9 mouse cellular contexts compared by ENCODE assay signal in genomic region chr7:45237747-45238699, GRCm38 (mm10). TPM values are rescaled to one million over a fixed set of nuclear protein-coding genes. Genes with fewer than 3 reads are reported as not detected.
A peak's percentile ranks its signal among the peaks of the same experiment; 100 is the strongest.
DNase-seq lines count a peak whose midpoint lies in the region; ATAC-seq and TF ChIP-seq lines count a peak whose summit lies in the region.
"Had no signal": no experiment of that assay in that cellular context is flagged by ENCODE, and none has a peak within 500 bp of the region (broad histone marks: within the 10 kb centered on the region; RNA-seq: fewer than 3 reads in every experiment).

No protein-coding gene starts in this region.

- peaks cover 50% of the 10 kb centered on the region for H3K4me1 ChIP-seq in kidney, embryonic 15.5 days
- peaks cover 55% of the 10 kb centered on the region for H3K4me1 ChIP-seq in G1E (ENCODE audit: insufficient read depth, low read depth, low read length)
- H3K4me1 ChIP-seq in intestine, postnatal 0 days (replicated peaks; ENCODE audit: control insufficient read depth, insufficient read depth, low read length) = peaks cover 8% of the 10 kb centered on the region
- H3K4me1 ChIP-seq in olfactory bulb, adult 2 months (ENCODE audit: control insufficient read depth, insufficient read depth, low read length) = peaks cover 15% of the 10 kb centered on the region
- peaks cover 34% of the 10 kb centered on the region for H3K4me1 ChIP-seq in midbrain, embryonic 11.5 days (ENCODE audit: control insufficient read depth, insufficient read depth, low read length)
- peaks cover 33% of the 10 kb centered on the region for H3K4me1 ChIP-seq in kidney, embryonic 16.5 days (ENCODE audit: insufficient read depth, low read length)

- TF ChIP-seq CTCF in G1E (IDR thresholded peaks at IDR 0.05; ENCODE audit: low read depth, low read length) = no peak
- TF ChIP-seq CTCF in intestine, postnatal 0 days (IDR thresholded peaks at IDR 0.05; ENCODE audit: low read depth) = no peak
- TF ChIP-seq CTCF in olfactory bulb, adult 2 months (IDR thresholded peaks at IDR 0.05; ENCODE audit: insufficient read depth, low read depth, low read length) = no peak

- H3K4me2 ChIP-seq in kidney, embryonic 15.5 days = peak overlapping the region; percentile 9; the same call in 1 of the 2 replicates
- H3K4me2 ChIP-seq in intestine, postnatal 0 days (replicated peaks; ENCODE audit: low read depth) = peak overlapping the region; percentile 37; the same call in 1 of the 2 replicates
- H3K4me2 ChIP-seq in midbrain, embryonic 11.5 days = no peak overlapping the region
- no peak overlapping the region for H3K4me2 ChIP-seq in kidney, embryonic 16.5 days (replicated peaks; ENCODE audit: low read depth, low read length)
- H3K4me2 ChIP-seq: midbrain, embryonic 12.5 days had no signal

- H3K4me3 ChIP-seq in kidney, embryonic 15.5 days (replicated peaks) = no peak overlapping the region
- peak overlapping the region; percentile 73 for H3K4me3 ChIP-seq in G1E (ENCODE audit: low read depth, low read length)
- H3K4me3 ChIP-seq in intestine, postnatal 0 days (ENCODE audit: low read depth, low read length) = 0 out of 2 replicates have a peak overlapping the region, but pooled peaks have one; percentile 3
- H3K4me3 ChIP-seq in olfactory bulb, adult 2 months (ENCODE audit: insufficient read depth, low read depth, low read length) = peak overlapping the region; percentile 7; the same call in 1 of the 2 replicates
- no peak overlapping the region for H3K4me3 ChIP-seq in midbrain, embryonic 11.5 days (ENCODE audit: low read depth, low read length)
- no peak overlapping the region for H3K4me3 ChIP-seq in kidney, embryonic 16.5 days (ENCODE audit: low read length)
- H3K4me3 ChIP-seq: midbrain, embryonic 12.5 days had no signal

- DNase-seq in kidney, adult 18-20 months = no peak
- no peak for DNase-seq in G1E (ENCODE audit: low spot score)
- DNase-seq in midbrain, embryonic 11.5 days (ENCODE audit: low spot score, missing footprints) = no peak
- DNase-seq in kidney, adult 8-10 months = no peak

- H3K9ac ChIP-seq in kidney, embryonic 15.5 days = no peak overlapping the region
- no peak overlapping the region for H3K9ac ChIP-seq in intestine, postnatal 0 days (ENCODE audit: low read depth, low read length)
- H3K9ac ChIP-seq in midbrain, embryonic 11.5 days (ENCODE audit: low read length) = no peak overlapping the region
- H3K9ac ChIP-seq in kidney, embryonic 16.5 days (replicated peaks; ENCODE audit: low read length) = no peak overlapping the region
- H3K9ac ChIP-seq: midbrain, embryonic 12.5 days had no signal

- peaks cover 8% of the 10 kb centered on the region for H3K36me3 ChIP-seq in kidney, embryonic 15.5 days
- H3K36me3 ChIP-seq in G1E (replicated peaks) = peaks cover 44% of the 10 kb centered on the region
- H3K36me3 ChIP-seq in intestine, postnatal 0 days (ENCODE audit: control insufficient read depth, insufficient read depth) = peaks cover 3% of the 10 kb centered on the region; the same call in 1 of the 2 replicates
- peaks cover under 1% of the 10 kb centered on the region; the same call in 1 of the 2 replicates for H3K36me3 ChIP-seq in midbrain, embryonic 11.5 days (ENCODE audit: control insufficient read depth, insufficient read depth, low read length)
- peaks cover 1% of the 10 kb centered on the region; the same call in 1 of the 2 replicates for H3K36me3 ChIP-seq in kidney, embryonic 16.5 days (ENCODE audit: insufficient read depth, low read length)

- 77% methylated on average over 17 of the region's 17 CpGs for WGBS in kidney, embryonic 15.5 days
- 81% methylated on average over 17 of the region's 17 CpGs for WGBS in intestine, postnatal 0 days
- 81% methylated on average over 17 of the region's 17 CpGs for WGBS in olfactory bulb, adult 2 months
- WGBS in midbrain, embryonic 11.5 days = 74% methylated on average over 17 of the region's 17 CpGs
- WGBS in kidney, embryonic 16.5 days = 77% methylated on average over 17 of the region's 17 CpGs

- no peak for TF ChIP-seq POLR2A in olfactory bulb, adult 2 months (IDR thresholded peaks at IDR 0.05; ENCODE audit: insufficient read depth, low read depth, low read length)

- no peak for ATAC-seq in kidney, embryonic 15.5 days (replicated peaks; ENCODE audit: low FRiP score)
- ATAC-seq in G1E (ENCODE audit: extremely low read depth, insufficient number of reproducible peaks, low FRiP score, poor library complexity, severe bottlenecking) = no peak
- ATAC-seq in intestine, postnatal 0 days = no peak
- no peak for ATAC-seq in midbrain, embryonic 11.5 days (ENCODE audit: low FRiP score)
- ATAC-seq in kidney, embryonic 16.5 days (ENCODE audit: low FRiP score, low TSS enrichment) = no peak

- H3K27me3 ChIP-seq in kidney, embryonic 15.5 days = peaks cover 26% of the 10 kb centered on the region
- H3K27me3 ChIP-seq in G1E (ENCODE audit: insufficient read depth, low read length) = peaks cover 9% of the 10 kb centered on the region; the same call in 1 of the 2 replicates
- no peaks in the 10 kb centered on the region for H3K27me3 ChIP-seq in intestine, postnatal 0 days (replicated peaks; ENCODE audit: control insufficient read depth, insufficient read depth, low read length)
- peaks cover 23% of the 10 kb centered on the region for H3K27me3 ChIP-seq in midbrain, embryonic 11.5 days (ENCODE audit: control insufficient read depth, insufficient read depth, low read length)
- 0 out of 2 replicates have a peak, but pooled peaks cover 3% of the 10 kb centered on the region for H3K27me3 ChIP-seq in kidney, embryonic 16.5 days (ENCODE audit: insufficient read depth, low read length)

- no peaks in the 10 kb centered on the region for H3K9me3 ChIP-seq in kidney, embryonic 15.5 days (replicated peaks)
- no peaks in the 10 kb centered on the region for H3K9me3 ChIP-seq in G1E (replicated peaks)
- no peaks in the 10 kb centered on the region for H3K9me3 ChIP-seq in intestine, postnatal 0 days (ENCODE audit: control insufficient read depth)
- H3K9me3 ChIP-seq in midbrain, embryonic 11.5 days (ENCODE audit: control insufficient read depth, low read length) = no peaks in the 10 kb centered on the region
- H3K9me3 ChIP-seq in kidney, embryonic 16.5 days (ENCODE audit: low read length) = no peaks in the 10 kb centered on the region
- H3K9me3 ChIP-seq: midbrain, embryonic 12.5 days had no signal

- no peak overlapping the region for H3K27ac ChIP-seq in kidney, embryonic 15.5 days
- H3K27ac ChIP-seq in intestine, postnatal 0 days (ENCODE audit: low read depth, low read length) = no peak overlapping the region
- no peak overlapping the region for H3K27ac ChIP-seq in olfactory bulb, adult 2 months (ENCODE audit: insufficient read depth, low read depth, low read length)
- H3K27ac ChIP-seq in midbrain, embryonic 11.5 days (ENCODE audit: low read depth, low read length) = no peak overlapping the region
- no peak overlapping the region for H3K27ac ChIP-seq in kidney, embryonic 16.5 days (ENCODE audit: low read length)
- H3K27ac ChIP-seq: midbrain, embryonic 12.5 days had no signal

RNA-seq across cellular contexts. Expression of gene Cd37, which starts 0.9 kb away (rescaled TPM):
- 1.2 and 2.4 TPM in 2 replicates for polyA plus RNA-seq in kidney, embryonic 15.5 days (2015; fragmentation: Nextera tagmentation; extraction: Ambion mirVana)
- 167 and 172 TPM in 2 replicates for total RNA-seq in G1E (2014; fragmentation: Nextera tagmentation)
- total RNA-seq in G1E (2017) = 47.3 and 48.7 TPM in 2 replicates
- polyA plus RNA-seq in G1E (2012) = 51.2 and 75.3 TPM in 2 replicates
- polyA plus RNA-seq in intestine, postnatal 0 days (2015; fragmentation: Nextera tagmentation; extraction: Ambion mirVana) = 1.6 and 2.3 TPM in 2 replicates
- polyA plus RNA-seq in olfactory bulb, adult 2 months (2012; ENCODE audit: insufficient read depth, insufficient read length, low replicate concordance, missing spikeins) = not detected in 2 replicates
- 0.81 and 0.97 TPM in 2 replicates for polyA plus RNA-seq in midbrain, embryonic 11.5 days (2014; fragmentation: Nextera tagmentation; extraction: Ambion mirVana)
- 1.0 and 1.1 TPM in 2 replicates for polyA plus RNA-seq in kidney, embryonic 16.5 days (2015; fragmentation: Nextera tagmentation; extraction: Ambion mirVana)

RNA-seq across cellular contexts. Expression of gene Slc6a16, which starts 2.9 kb away (rescaled TPM):
- 0.10 and 0.23 TPM in 2 replicates for polyA plus RNA-seq in kidney, embryonic 15.5 days (2015; fragmentation: Nextera tagmentation; extraction: Ambion mirVana)
- total RNA-seq in G1E (2014; fragmentation: Nextera tagmentation) = not detected in 2 replicates
- 0.12 and 0.27 TPM in 2 replicates for total RNA-seq in G1E (2017)
- polyA plus RNA-seq in G1E (2012) = not detected in 2 replicates
- not detected in 2 replicates for polyA plus RNA-seq in intestine, postnatal 0 days (2015; fragmentation: Nextera tagmentation; extraction: Ambion mirVana)
- polyA plus RNA-seq in olfactory bulb, adult 2 months (2012; ENCODE audit: insufficient read depth, insufficient read length, low replicate concordance, missing spikeins) = not detected in 2 replicates
- polyA plus RNA-seq in midbrain, embryonic 11.5 days (2014; fragmentation: Nextera tagmentation; extraction: Ambion mirVana) = not detected in 2 replicates
- polyA plus RNA-seq in kidney, embryonic 16.5 days (2015; fragmentation: Nextera tagmentation; extraction: Ambion mirVana) = 0.28 and 0.30 TPM in 2 replicates

RNA-seq across cellular contexts. Expression of gene Tead2, which starts 22.5 kb away (rescaled TPM):
- 196 and 207 TPM in 2 replicates for polyA plus RNA-seq in kidney, embryonic 15.5 days (2015; fragmentation: Nextera tagmentation; extraction: Ambion mirVana)
- total RNA-seq in G1E (2014; fragmentation: Nextera tagmentation) (not detected in 2 replicates), G1E (2017) (0.38 TPM in 1 of 2 replicates, not detected in the other)
- not detected in 2 replicates for polyA plus RNA-seq in G1E (2012)
- 18.7 and 20.8 TPM in 2 replicates for polyA plus RNA-seq in intestine, postnatal 0 days (2015; fragmentation: Nextera tagmentation; extraction: Ambion mirVana)
- polyA plus RNA-seq in olfactory bulb, adult 2 months (2012; ENCODE audit: insufficient read depth, insufficient read length, low replicate concordance, missing spikeins) = not detected in 2 replicates
- 241 and 253 TPM in 2 replicates for polyA plus RNA-seq in midbrain, embryonic 11.5 days (2014; fragmentation: Nextera tagmentation; extraction: Ambion mirVana)
- polyA plus RNA-seq in kidney, embryonic 16.5 days (2015; fragmentation: Nextera tagmentation; extraction: Ambion mirVana) = 195 and 203 TPM in 2 replicates

RNA-seq across cellular contexts. Expression of gene Dkkl1, which starts 26.1 kb away (rescaled TPM):
- 0.97 and 1.4 TPM in 2 replicates for polyA plus RNA-seq in kidney, embryonic 15.5 days (2015; fragmentation: Nextera tagmentation; extraction: Ambion mirVana)
- total RNA-seq in G1E (2014; fragmentation: Nextera tagmentation) = not detected in 2 replicates
- 0.11 TPM in 1 of 2 replicates, not detected in the other for total RNA-seq in G1E (2017)
- not detected in 2 replicates for polyA plus RNA-seq in G1E (2012)
- 0.47 and 0.55 TPM in 2 replicates for polyA plus RNA-seq in intestine, postnatal 0 days (2015; fragmentation: Nextera tagmentation; extraction: Ambion mirVana)
- polyA plus RNA-seq in olfactory bulb, adult 2 months (2012; ENCODE audit: insufficient read depth, insufficient read length, low replicate concordance, missing spikeins) = not detected in 2 replicates
- 0.81 and 1.2 TPM in 2 replicates for polyA plus RNA-seq in midbrain, embryonic 11.5 days (2014; fragmentation: Nextera tagmentation; extraction: Ambion mirVana)
- polyA plus RNA-seq in kidney, embryonic 16.5 days (2015; fragmentation: Nextera tagmentation; extraction: Ambion mirVana) = 0.78 TPM in 1 of 2 replicates, not detected in the other

RNA-seq across cellular contexts. Expression of gene Ccdc155, which starts 33.3 kb away (rescaled TPM):
- polyA plus RNA-seq in kidney, embryonic 15.5 days (2015; fragmentation: Nextera tagmentation; extraction: Ambion mirVana) = 0.78 and 1.1 TPM in 2 replicates
- not detected in 2 replicates for total RNA-seq in G1E (2014; fragmentation: Nextera tagmentation)
- total RNA-seq in G1E (2017) = not detected in 2 replicates
- polyA plus RNA-seq in G1E (2012) = not detected in 2 replicates
- polyA plus RNA-seq in intestine, postnatal 0 days (2015; fragmentation: Nextera tagmentation; extraction: Ambion mirVana) = 0.07 TPM in 1 of 2 replicates, not detected in the other
- polyA plus RNA-seq in olfactory bulb, adult 2 months (2012; ENCODE audit: insufficient read depth, insufficient read length, low replicate concordance, missing spikeins) = not detected in 2 replicates
- 0.52 and 0.86 TPM in 2 replicates for polyA plus RNA-seq in midbrain, embryonic 11.5 days (2014; fragmentation: Nextera tagmentation; extraction: Ambion mirVana)
- 0.85 and 0.86 TPM in 2 replicates for polyA plus RNA-seq in kidney, embryonic 16.5 days (2015; fragmentation: Nextera tagmentation; extraction: Ambion mirVana)

Comparison
In these comparisons a context has a peak if more than half of its experiments do, and no peak if none do; other contexts are left out.
1. H3K4me2 ChIP-seq: peak in kidney, embryonic 15.5 days (single experiment) and intestine, postnatal 0 days (single experiment); none in midbrain, embryonic 11.5 days (single experiment) and kidney, embryonic 16.5 days (single experiment).
2. H3K4me3 ChIP-seq: peak in G1E (single experiment), intestine, postnatal 0 days (single experiment) and olfactory bulb, adult 2 months (single experiment); none in kidney, embryonic 15.5 days (single experiment), midbrain, embryonic 11.5 days (single experiment) and kidney, embryonic 16.5 days (single experiment).
3. RNA of gene Cd37, which starts 0.9 kb away (polyA plus RNA-seq): not detected in olfactory bulb, adult 2 months and 51.2 to 75.3 TPM in G1E; 1.2 to 2.4 TPM in kidney, embryonic 15.5 days, 1.6 to 2.3 TPM in intestine, postnatal 0 days, 1.0 to 1.1 TPM in kidney, embryonic 16.5 days and 0.81 to 0.97 TPM in midbrain, embryonic 11.5 days; every median in the first group is over 10 times any median in the second.
4. RNA of gene Tead2, which starts 22.5 kb away (polyA plus RNA-seq): 241 to 253 TPM in midbrain, embryonic 11.5 days, 196 to 207 TPM in kidney, embryonic 15.5 days, 195 to 203 TPM in kidney, embryonic 16.5 days and 18.7 to 20.8 TPM in intestine, postnatal 0 days; not detected in G1E and not detected in olfactory bulb, adult 2 months; every median in the first group is over 10 times any median in the second.